Comparison of ENCODE assay signal across 8 mouse cellular contexts in the genomic region with DNA sequence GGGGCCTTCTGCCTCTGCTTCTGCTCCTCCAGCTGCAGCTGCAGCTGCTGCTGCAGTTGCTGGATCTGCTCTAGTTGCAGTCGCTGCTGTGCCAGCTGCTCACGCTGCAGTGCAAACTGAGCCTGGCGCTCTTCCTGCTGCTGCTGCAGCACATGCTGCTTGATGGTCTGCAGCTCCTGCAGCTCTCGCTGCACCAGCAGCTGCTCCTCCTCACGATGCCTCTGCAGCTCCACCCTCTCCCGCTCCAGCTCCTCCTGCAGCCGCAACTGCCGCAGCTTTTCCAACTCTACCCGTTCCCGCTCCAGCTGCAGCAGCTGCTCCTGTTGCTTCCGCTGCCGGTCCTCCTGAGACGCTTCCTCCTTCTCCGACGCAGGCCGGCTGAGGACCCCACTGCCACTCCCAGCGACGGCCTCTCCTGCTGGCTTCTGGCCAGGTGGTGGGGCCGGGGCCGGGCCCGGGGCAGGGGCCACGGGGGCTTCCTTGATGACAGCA. TPM values are rescaled to one million over a fixed set of nuclear protein-coding genes. Genes with fewer than 3 reads are reported as not detected.
A peak's percentile ranks its signal among the peaks of the same experiment; 100 is the strongest.
DNase-seq lines count a peak whose midpoint lies in the region; ATAC-seq lines count a peak whose summit lies in the region.

No protein-coding gene starts in this region.

- H3K36me3 ChIP-seq in kidney, embryonic 16.5 days (ENCODE audit: insufficient read depth, low read length): no peaks in the 10 kb centered on the region
- no peaks in the 10 kb centered on the region for H3K36me3 ChIP-seq in embryonic facial prominence, embryonic 11.5 days (replicated peaks; ENCODE audit: control insufficient read depth, insufficient read depth, low read depth, low read length)
- H3K36me3 ChIP-seq in intestine, embryonic 15.5 days: 0 out of 2 replicates have a peak, but pooled peaks cover 2% of the 10 kb centered on the region
- H3K36me3 ChIP-seq in midbrain, embryonic 16.5 days (ENCODE audit: control insufficient read depth, insufficient read depth, low read length): peaks cover 42% of the 10 kb centered on the region

- H3K4me2 ChIP-seq in kidney, embryonic 16.5 days (replicated peaks; ENCODE audit: low read depth, low read length): peak overlapping the region; percentile 71
- peak overlapping the region; percentile 49 for H3K4me2 ChIP-seq in embryonic facial prominence, embryonic 11.5 days (ENCODE audit: low read depth, low read length)
- peak overlapping the region; percentile 77 for H3K4me2 ChIP-seq in intestine, embryonic 15.5 days (replicated peaks)
- H3K4me2 ChIP-seq in midbrain, embryonic 16.5 days (ENCODE audit: low read length): peak overlapping the region; percentile 0; the same call in 1 of the 2 replicates

- peaks cover 4% of the 10 kb centered on the region; the same call in 1 of the 2 replicates for H3K27me3 ChIP-seq in kidney, embryonic 16.5 days (ENCODE audit: insufficient read depth, low read length)
- H3K27me3 ChIP-seq in embryonic facial prominence, embryonic 11.5 days (ENCODE audit: control insufficient read depth, insufficient read depth, low read length): no peaks in the 10 kb centered on the region; the same call in 1 of the 2 replicates
- no peaks in the 10 kb centered on the region; the same call in 1 of the 2 replicates for H3K27me3 ChIP-seq in intestine, embryonic 15.5 days (replicated peaks)
- H3K27me3 ChIP-seq in midbrain, embryonic 16.5 days (ENCODE audit: control insufficient read depth, insufficient read depth, low read depth, low read length): no peaks in the 10 kb centered on the region

- H3K4me3 ChIP-seq in kidney, embryonic 16.5 days (ENCODE audit: low read length): peak overlapping the region; percentile 43
- H3K4me3 ChIP-seq in embryonic facial prominence, embryonic 11.5 days (ENCODE audit: low read depth, low read length): peak overlapping the region; percentile 25; the same call in 1 of the 2 replicates
- peak overlapping the region; percentile 29 for H3K4me3 ChIP-seq in intestine, embryonic 15.5 days (replicated peaks)
- no peak overlapping the region for H3K4me3 ChIP-seq in midbrain, embryonic 16.5 days (ENCODE audit: low read depth, low read length)

- DNase-seq in kidney, postnatal 25 days: no peak
- DNase-seq in embryonic facial prominence, embryonic 11.5 days (ENCODE audit: low spot score): peak; percentile 39
- no peak for DNase-seq in right cerebral cortex, postnatal 14 days
- DNase-seq in urinary bladder, postnatal 10 days (ENCODE audit: low spot score): no peak
- DNase-seq in testis, postnatal 14 days (ENCODE audit: low spot score): no peak

- peaks cover 26% of the 10 kb centered on the region for H3K4me1 ChIP-seq in kidney, embryonic 16.5 days (ENCODE audit: insufficient read depth, low read length)
- H3K4me1 ChIP-seq in embryonic facial prominence, embryonic 11.5 days (ENCODE audit: control insufficient read depth, insufficient read depth, low read length): peaks cover 7% of the 10 kb centered on the region; the same call in 1 of the 2 replicates
- H3K4me1 ChIP-seq in intestine, embryonic 15.5 days (replicated peaks): peaks cover 26% of the 10 kb centered on the region
- no peaks in the 10 kb centered on the region for H3K4me1 ChIP-seq in midbrain, embryonic 16.5 days (ENCODE audit: control insufficient read depth, insufficient read depth, low read length)

- H3K9ac ChIP-seq in kidney, embryonic 16.5 days (replicated peaks; ENCODE audit: low read length): peak overlapping the region; percentile 65
- peak overlapping the region; percentile 59 for H3K9ac ChIP-seq in embryonic facial prominence, embryonic 11.5 days (replicated peaks; ENCODE audit: low read length)
- peak overlapping the region; percentile 46 for H3K9ac ChIP-seq in intestine, embryonic 15.5 days
- H3K9ac ChIP-seq in midbrain, embryonic 16.5 days (ENCODE audit: low read depth, low read length): no peak overlapping the region

- no peak overlapping the region for H3K27ac ChIP-seq in kidney, embryonic 16.5 days (ENCODE audit: low read length)
- H3K27ac ChIP-seq in embryonic facial prominence, embryonic 11.5 days (replicated peaks; ENCODE audit: low read depth, low read length): no peak overlapping the region
- peak overlapping the region; percentile 40 for H3K27ac ChIP-seq in intestine, embryonic 15.5 days
- no peak overlapping the region for H3K27ac ChIP-seq in midbrain, embryonic 16.5 days (ENCODE audit: low read length)

- WGBS in kidney, embryonic 16.5 days: 5% methylated on average over 22 of the region's 22 CpGs
- 16% methylated on average over 22 of the region's 22 CpGs for WGBS in embryonic facial prominence, embryonic 11.5 days
- WGBS in intestine, embryonic 15.5 days: 5% methylated on average over 22 of the region's 22 CpGs
- 9% methylated on average over 22 of the region's 22 CpGs for WGBS in midbrain, embryonic 16.5 days

- H3K9me3 ChIP-seq in kidney, embryonic 16.5 days (ENCODE audit: low read length): 0 out of 2 replicates have a peak, but pooled peaks cover 3% of the 10 kb centered on the region
- H3K9me3 ChIP-seq in embryonic facial prominence, embryonic 11.5 days (replicated peaks; ENCODE audit: control insufficient read depth, low read length): no peaks in the 10 kb centered on the region
- H3K9me3 ChIP-seq in intestine, embryonic 15.5 days: no peaks in the 10 kb centered on the region
- no peaks in the 10 kb centered on the region for H3K9me3 ChIP-seq in midbrain, embryonic 16.5 days (replicated peaks; ENCODE audit: control insufficient read depth, low read length, poor library complexity, severe bottlenecking)

- ATAC-seq in kidney, embryonic 16.5 days (ENCODE audit: low FRiP score, low TSS enrichment): no peak; the same call in 1 of the 2 replicates
- no peak for ATAC-seq in embryonic facial prominence, embryonic 11.5 days (replicated peaks; ENCODE audit: insufficient number of reproducible peaks, low FRiP score, low TSS enrichment, low read depth)
- ATAC-seq in intestine, embryonic 15.5 days: peak; percentile 36
- no peak for ATAC-seq in midbrain, embryonic 16.5 days

RNA-seq across cellular contexts. Expression of gene Apeh, which starts 16.7 kb away (rescaled TPM):
- 87.8 and 93.0 TPM in 2 replicates for polyA plus RNA-seq in kidney, embryonic 16.5 days (2015; fragmentation: Nextera tagmentation; extraction: Ambion mirVana)
- polyA plus RNA-seq in embryonic facial prominence, embryonic 11.5 days (2014; fragmentation: Nextera tagmentation; extraction: Ambion mirVana): 45.3 and 47.2 TPM in 2 replicates
- 76.5 and 96.8 TPM in 2 replicates for polyA plus RNA-seq in intestine, embryonic 15.5 days (2015; fragmentation: Nextera tagmentation; extraction: Ambion mirVana)
- polyA plus RNA-seq in midbrain, embryonic 16.5 days (2015; fragmentation: Nextera tagmentation; extraction: Ambion mirVana): 46.0 and 50.8 TPM in 2 replicates

RNA-seq across cellular contexts. Expression of gene Rnf123, which starts 28.0 kb away (rescaled TPM):
- 37.2 and 44.3 TPM in 2 replicates for polyA plus RNA-seq in kidney, embryonic 16.5 days (2015; fragmentation: Nextera tagmentation; extraction: Ambion mirVana)
- 22.0 and 23.5 TPM in 2 replicates for polyA plus RNA-seq in embryonic facial prominence, embryonic 11.5 days (2014; fragmentation: Nextera tagmentation; extraction: Ambion mirVana)
- polyA plus RNA-seq in intestine, embryonic 15.5 days (2015; fragmentation: Nextera tagmentation; extraction: Ambion mirVana): 18.6 and 23.7 TPM in 2 replicates
- polyA plus RNA-seq in midbrain, embryonic 16.5 days (2015; fragmentation: Nextera tagmentation; extraction: Ambion mirVana): 53.4 and 53.9 TPM in 2 replicates

RNA-seq across cellular contexts. Expression of gene Mst1, which starts 30.9 kb away (rescaled TPM):
- polyA plus RNA-seq in kidney, embryonic 16.5 days (2015; fragmentation: Nextera tagmentation; extraction: Ambion mirVana): 0.10 and 0.21 TPM in 2 replicates
- 0.28 and 0.31 TPM in 2 replicates for polyA plus RNA-seq in embryonic facial prominence, embryonic 11.5 days (2014; fragmentation: Nextera tagmentation; extraction: Ambion mirVana)
- polyA plus RNA-seq in intestine, embryonic 15.5 days (2015; fragmentation: Nextera tagmentation; extraction: Ambion mirVana): 0.98 and 2.2 TPM in 2 replicates
- polyA plus RNA-seq in midbrain, embryonic 16.5 days (2015; fragmentation: Nextera tagmentation; extraction: Ambion mirVana): 0.09 TPM in 1 of 2 replicates, not detected in the other

RNA-seq across cellular contexts. Expression of gene Amigo3, which starts 58.2 kb away (rescaled TPM):
- 2.9 and 3.3 TPM in 2 replicates for polyA plus RNA-seq in kidney, embryonic 16.5 days (2015; fragmentation: Nextera tagmentation; extraction: Ambion mirVana)
- polyA plus RNA-seq in embryonic facial prominence, embryonic 11.5 days (2014; fragmentation: Nextera tagmentation; extraction: Ambion mirVana): 1.4 and 1.5 TPM in 2 replicates
- polyA plus RNA-seq in intestine, embryonic 15.5 days (2015; fragmentation: Nextera tagmentation; extraction: Ambion mirVana): 3.1 and 3.2 TPM in 2 replicates
- 2.6 and 2.8 TPM in 2 replicates for polyA plus RNA-seq in midbrain, embryonic 16.5 days (2015; fragmentation: Nextera tagmentation; extraction: Ambion mirVana)

Comparison
In these comparisons a context has a peak if more than half of its experiments do, and no peak if none do; other contexts are left out.
1. H3K4me2 ChIP-seq: peak in every context shown above with its lines; median percentile 77 in intestine, embryonic 15.5 days; 71 in kidney, embryonic 16.5 days; 49 in embryonic facial prominence, embryonic 11.5 days; 0 in midbrain, embryonic 16.5 days.